Mouse (Mus musculus): ENCODE data around the gene Rbck1.

The Rbck1 gene

GRCm38 (mm10) chr2:152344361-152344760 is 11.9 kb upstream of the Rbck1 start:
- DNase-seq (ENCODE audit: low read depth in 2 of 2, low spot score in 2 of 2), result peak; percentile 20 to 40

GRCm38 (mm10) chr2:152343329-152344213 is 11.1 kb upstream of the Rbck1 start, which contains the start of gene Trib3:
TSS of gene Trib3 (minus strand) at chr2:152344032.
- DNase-seq (ENCODE audit: low read depth in 2 of 2, low spot score in 2 of 2), result peak; percentile 83 to 89

GRCm38 (mm10) chr2:152339631-152340179 is 7.3 kb upstream of the Rbck1 start:
- no peak for DNase-seq (ENCODE audit: low read depth in 2 of 2, low spot score in 2 of 2)

- DNase-seq (ENCODE audit: low read depth in 2 of 2, low spot score in 2 of 2), result no peak
Measured at GRCm38 (mm10) chr2:152338319-152338718, 5.9 kb upstream of the Rbck1 start.

GRCm38 (mm10) chr2:152337591-152338212 is 5.2 kb upstream of the Rbck1 start:
- no peak for DNase-seq (ENCODE audit: low read depth in 2 of 2, low spot score in 2 of 2)

GRCm38 (mm10) chr2:152336856-152337255 is 4.4 kb upstream of the Rbck1 start:
- no peak for DNase-seq (ENCODE audit: low read depth in 2 of 2, low spot score in 2 of 2)

GRCm38 (mm10) chr2:152335289-152335820 is 2.9 kb upstream of the Rbck1 start:
- DNase-seq (ENCODE audit: low read depth in 2 of 2, low spot score in 2 of 2), result no peak

- no peak for DNase-seq (ENCODE audit: low read depth in 2 of 2, low spot score in 2 of 2)
Measured at GRCm38 (mm10) chr2:152333345-152334006, 1.0 kb upstream of the Rbck1 start.

GRCm38 (mm10) chr2:152330858-152331423 is 1.5 kb downstream of the Rbck1 start:
- no peak for DNase-seq (ENCODE audit: low read depth in 2 of 2, low spot score in 2 of 2)

- DNase-seq (ENCODE audit: low read depth in 2 of 2, low spot score in 2 of 2), result no peak
Measured at GRCm38 (mm10) chr2:152327980-152328379, 4.5 kb downstream of the Rbck1 start.

GRCm38 (mm10) chr2:152326654-152327053 is 5.8 kb downstream of the Rbck1 start:
- no peak for DNase-seq (ENCODE audit: low read depth in 2 of 2, low spot score in 2 of 2)

GRCm38 (mm10) chr2:152326157-152326556 is 6.3 kb downstream of the Rbck1 start:
- DNase-seq (ENCODE audit: low read depth in 2 of 2, low spot score in 2 of 2), result no peak

GRCm38 (mm10) chr2:152324842-152325241 is 7.6 kb downstream of the Rbck1 start:
- DNase-seq (ENCODE audit: low read depth in 2 of 2, low spot score in 2 of 2), result no peak

GRCm38 (mm10) chr2:152323971-152324370 is 8.5 kb downstream of the Rbck1 start:
- no peak for DNase-seq (ENCODE audit: low read depth in 2 of 2, low spot score in 2 of 2)

GRCm38 (mm10) chr2:152322198-152322597 is 10.3 kb downstream of the Rbck1 start:
- DNase-seq (ENCODE audit: low read depth in 2 of 2, low spot score in 2 of 2), result no peak

GRCm38 (mm10) chr2:152321558-152321957 is 10.9 kb downstream of the Rbck1 start:
- DNase-seq (ENCODE audit: low read depth in 2 of 2, low spot score in 2 of 2), result no peak

- no peak for DNase-seq (ENCODE audit: low read depth in 2 of 2, low spot score in 2 of 2)
Measured at GRCm38 (mm10) chr2:152317054-152317453, 15.4 kb downstream of the Rbck1 start.

- no peak for DNase-seq (ENCODE audit: low read depth in 2 of 2, low spot score in 2 of 2)
Measured at GRCm38 (mm10) chr2:152313926-152314325, 18.5 kb downstream of the Rbck1 start.

- no peak for DNase-seq (ENCODE audit: low read depth in 2 of 2, low spot score in 2 of 2)
Measured at GRCm38 (mm10) chr2:152312996-152313395, 19.5 kb downstream of the Rbck1 start.

- DNase-seq (ENCODE audit: low read depth in 2 of 2, low spot score in 2 of 2), result no peak
Measured at GRCm38 (mm10) chr2:152307186-152307585, 25.3 kb downstream of the Rbck1 start.

- DNase-seq (ENCODE audit: low read depth in 2 of 2, low spot score in 2 of 2), result no peak
Measured at GRCm38 (mm10) chr2:152305480-152305879, 27.0 kb downstream of the Rbck1 start.
